Mouse (Mus musculus) heart, postnatal 0 days (tissue): ENCODE measurements around the gene Cd200.

ENCODE experiments used
- CTCF ChIP-seq: IDR thresholded peaks from 2 replicates; pipeline ENCODE4 v1.5.1; 2016; ENCODE audit warnings: antibody characterized with exemption, control low read depth, low read depth
- EP300 ChIP-seq: IDR thresholded peaks from 2 replicates; pipeline ENCODE4 v1.6.1; 2016; ENCODE audit warnings: antibody characterized with exemption, low read depth

- TF ChIP-seq CTCF: no peak
- no peak for TF ChIP-seq EP300
Measured at GRCm38 (mm10) chr16:45389833-45390232, 19.0 kb downstream of the Cd200 start.
